In genomic region chr11:83443824-83444223, GRCm38 (mm10) we compare ENCODE assay signal across 28 mouse cellular contexts. TPM values are rescaled to one million over a fixed set of nuclear protein-coding genes. Genes with fewer than 3 reads are reported as not detected.
DNase-seq lines count a peak whose midpoint lies in the region; ATAC-seq lines count a peak whose summit lies in the region.
"Had no signal": no experiment of that assay in that cellular context is flagged by ENCODE, and none has a peak within 500 bp of the region (broad histone marks: within the 10 kb centered on the region; RNA-seq: fewer than 3 reads in every experiment).

No protein-coding gene starts in this region.

- H3K9me3 ChIP-seq in megakaryocyte, embryonic 14.5 days: no peaks in the 10 kb centered on the region
- H3K9me3 ChIP-seq: embryonic facial prominence, embryonic 15.5 days; hindbrain, embryonic 13.5 days; midbrain, embryonic 13.5 days had no signal

- no peaks in the 10 kb centered on the region for H3K36me3 ChIP-seq in megakaryocyte, embryonic 14.5 days (replicated peaks; ENCODE audit: low read length)
- H3K36me3 ChIP-seq: embryonic facial prominence, embryonic 15.5 days; hindbrain, embryonic 13.5 days; midbrain, embryonic 13.5 days had no signal

- peak overlapping the region; percentile 10 for H3K4me3 ChIP-seq in megakaryocyte, embryonic 14.5 days (replicated peaks)
- H3K4me3 ChIP-seq: embryonic facial prominence, embryonic 15.5 days; hindbrain, embryonic 13.5 days; left cerebral cortex, adult 2 months; midbrain, embryonic 13.5 days had no signal

- peaks cover 73% of the 10 kb centered on the region for H3K4me1 ChIP-seq in megakaryocyte, embryonic 14.5 days

- H3K27me3 ChIP-seq in megakaryocyte, embryonic 14.5 days (replicated peaks): peaks cover 78% of the 10 kb centered on the region

- DNase-seq in embryo, embryonic 10.5 days (ENCODE audit: low spot score): peak; percentile 30
- no peak for DNase-seq in embryo, embryonic 11 days
- DNase-seq in heart, postnatal 4 days: peak; percentile 18
- no peak for DNase-seq in heart, adult 11 months
- no peak for DNase-seq in gastrocnemius, adult 18-20 months (ENCODE audit: low spot score)
- DNase-seq: cerebellum, adult 2 months; cerebellum, postnatal 25 days; kidney, adult 9 months; liver, postnatal 0 days; lung, postnatal 14 days; thymus, adult 18-20 months; thymus, postnatal 36 days had no signal

- no peak for ATAC-seq in megakaryocyte, adult 5-6 weeks (ENCODE audit: poor library complexity, severe bottlenecking)
- ATAC-seq: forebrain, embryonic 14.5 days; liver, postnatal 0 days; midbrain, embryonic 13.5 days had no signal

RNA-seq across cellular contexts. Expression of gene 1700020L24Rik, which starts 6.3 kb away (rescaled TPM):
- under 1 TPM in 1 of 2 experiments, not detected in 1; 0.56 TPM for total RNA-seq in heart, postnatal 4 days (2021)
- 2.3 TPM in 1 of 2 replicates, not detected in the other for polyA plus RNA-seq in megakaryocyte, embryonic 14.5 days (2012; ENCODE audit: insufficient read depth, low replicate concordance)
- 19.7 and 21.4 TPM in 2 replicates for total RNA-seq in megakaryocyte, adult 5-6 weeks (2015)
- 44.8 and 55.4 TPM in 2 replicates for total RNA-seq in megakaryocyte, adult 5-6 weeks (2017)
- not detected for total RNA-seq in gastrocnemius, adult 18-20 months (2021)
- total RNA-seq: gastrocnemius, adult 8-10 months; layer of hippocampus, postnatal 10 days; left cerebral cortex, adult 2 months; liver, adult 2 months had no signal
- polyA plus RNA-seq: hindbrain, embryonic 13.5 days; liver, adult 2 months; midbrain, embryonic 13.5 days had no signal

RNA-seq across cellular contexts. Expression of gene Gas2l2, which starts 14.6 kb away (rescaled TPM):
- total RNA-seq in heart, postnatal 4 days (2021): not detected
- polyA plus RNA-seq in megakaryocyte, embryonic 14.5 days (2012; ENCODE audit: insufficient read depth, low replicate concordance): not detected in 2 replicates
- not detected in 2 replicates for total RNA-seq in megakaryocyte, adult 5-6 weeks (2015)
- total RNA-seq in megakaryocyte, adult 5-6 weeks (2017): not detected in 2 replicates
- not detected for total RNA-seq in gastrocnemius, adult 18-20 months (2021)
- total RNA-seq: adrenal gland, adult 18-20 months; gastrocnemius, adult 8-10 months; left cerebral cortex, adult 2 months; left cerebral cortex, postnatal 36 days; liver, adult 2 months; monocyte, adult 5-6 weeks had no signal
- polyA plus RNA-seq: frontal cortex, adult 2 months; heart, postnatal 0 days; liver, adult 2 months; liver, postnatal 0 days had no signal

RNA-seq across cellular contexts. Expression of gene Mmp28, which starts 19.0 kb away (rescaled TPM):
- total RNA-seq in heart, postnatal 4 days (2021): 1 to 10 TPM; 7.0 to 7.1 TPM
- 1.3 TPM in 1 of 2 replicates, not detected in the other for polyA plus RNA-seq in megakaryocyte, embryonic 14.5 days (2012; ENCODE audit: insufficient read depth, low replicate concordance)
- 6.2 and 8.9 TPM in 2 replicates for total RNA-seq in megakaryocyte, adult 5-6 weeks (2015)
- 3.0 and 4.1 TPM in 2 replicates for total RNA-seq in megakaryocyte, adult 5-6 weeks (2017)
- total RNA-seq in gastrocnemius, adult 18-20 months (2021): 1 to 10 TPM; 1.4 TPM
- total RNA-seq: monocyte, adult 5-6 weeks had no signal

RNA-seq across cellular contexts. Expression of gene Taf15, which starts 29.1 kb away (rescaled TPM):
- total RNA-seq in heart, postnatal 4 days (2021): 10 to 100 TPM; 59.2 to 62.8 TPM
- polyA plus RNA-seq in megakaryocyte, embryonic 14.5 days (2012; ENCODE audit: insufficient read depth, low replicate concordance): 8.7 and 97.3 TPM in 2 replicates
- 44.8 and 54.0 TPM in 2 replicates for total RNA-seq in megakaryocyte, adult 5-6 weeks (2015)
- 37.4 and 39.2 TPM in 2 replicates for total RNA-seq in megakaryocyte, adult 5-6 weeks (2017)
- total RNA-seq in gastrocnemius, adult 18-20 months (2021): 10 to 100 TPM; 18.6 to 21.3 TPM

RNA-seq across cellular contexts. Expression of gene Rasl10b, which starts 34.9 kb away (rescaled TPM):
- total RNA-seq in heart, postnatal 4 days (2021): 10 to 100 TPM; 31.5 to 32.3 TPM
- 0.17 and 1.7 TPM in 2 replicates for polyA plus RNA-seq in megakaryocyte, embryonic 14.5 days (2012; ENCODE audit: insufficient read depth, low replicate concordance)
- not detected in 2 replicates for total RNA-seq in megakaryocyte, adult 5-6 weeks (2015)
- total RNA-seq in megakaryocyte, adult 5-6 weeks (2017): not detected in 2 replicates
- total RNA-seq in gastrocnemius, adult 18-20 months (2021): under 1 TPM; 0.48 to 0.90 TPM
- total RNA-seq: megakaryocyte progenitor cell, adult 5-6 weeks; monocyte, adult 5-6 weeks had no signal
- polyA plus RNA-seq: liver, postnatal 0 days had no signal

Comparison
In these comparisons a context has a peak if more than half of its experiments do, and no peak if none do; other contexts are left out.
1. DNase-seq: peak in embryo, embryonic 10.5 days (single experiment) and heart, postnatal 4 days (single experiment); none in embryo, embryonic 11 days (single experiment), heart, adult 11 months (single experiment) and gastrocnemius, adult 18-20 months (single experiment).
2. RNA of gene 1700020L24Rik, which starts 6.3 kb away (total RNA-seq): 19.7 to 55.4 TPM in megakaryocyte, adult 5-6 weeks; 0.56 TPM in heart, postnatal 4 days and not detected in gastrocnemius, adult 18-20 months; every median in the first group is over 10 times any median in the second.